Mouse (Mus musculus) subcutaneous adipose tissue, adult 2 months (tissue): ENCODE results near the gene Gm10959. TPM values are rescaled to one million over a fixed set of nuclear protein-coding genes. Genes with fewer than 3 reads are reported as not detected.

Experiments
- polyA plus RNA-seq: library from polyadenylated mRNA; depleted of rRNA; stranded (reverse); fragments of >200 nt; gene quantifications from 2 replicates; pipeline ENCODE4 v1.2.3, GENCODE M21; 2012; ENCODE audit warnings: low replicate concordance; rRNA removed

Gm10959 gene
- not detected in 2 replicates for polyA plus RNA-seq

GRCm38 (mm10) chr3:122919260-122919659, at the start of gene Gm10959:
Gene Gm10959 (minus strand): TSS chr3:122919360.

DNA sequence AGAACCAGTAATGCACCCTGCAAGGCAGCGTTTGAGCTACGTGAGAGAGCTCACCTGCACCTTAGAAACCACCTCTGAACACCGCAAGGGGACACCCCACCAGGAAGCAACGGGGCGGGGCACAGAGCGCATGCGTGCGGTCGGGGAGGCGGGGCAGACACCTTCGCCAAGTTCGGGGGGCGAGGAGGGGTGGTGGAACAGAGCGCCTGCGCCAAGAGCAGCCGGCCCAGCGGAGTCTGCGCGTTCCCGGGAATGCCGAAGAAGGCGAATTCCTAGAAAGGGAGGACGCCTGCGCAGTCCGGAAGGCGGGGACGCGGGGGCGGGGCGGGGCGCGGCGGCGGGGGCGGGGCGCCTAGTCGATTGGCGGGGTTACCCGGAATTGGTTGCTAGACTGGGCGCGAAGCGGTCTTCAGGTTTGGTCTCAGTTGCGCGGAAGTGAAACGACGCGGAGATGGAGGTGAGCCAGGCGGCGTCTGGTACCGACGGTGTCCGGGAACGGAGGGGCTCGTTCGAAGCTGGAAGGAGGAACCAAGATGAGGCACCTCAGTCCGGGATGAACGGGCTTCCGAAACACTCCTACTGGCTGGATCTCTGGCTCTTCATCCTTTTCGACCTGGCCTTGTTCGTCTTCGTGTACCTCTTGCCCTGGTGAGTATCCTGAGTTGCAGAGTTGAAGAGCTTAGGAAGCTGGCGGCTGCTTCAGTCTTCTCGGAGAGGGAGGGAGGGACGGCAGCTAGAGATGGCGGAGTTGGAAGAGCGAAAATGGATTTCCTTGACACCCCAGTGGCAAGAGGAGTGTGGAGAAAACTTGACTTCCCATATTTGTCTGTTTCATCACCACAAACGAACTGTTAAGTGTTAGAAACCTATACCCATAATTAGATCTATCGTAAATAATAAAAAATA, 5.1 kb upstream of the Gm10959 start, which contains the start of gene 1810037I17Rik:
Gene 1810037I17Rik (plus strand): TSS at position 195 of the 906 bp plus-strand sequence.

GRCm38 (mm10) chr3:122894772-122895171, 24.4 kb downstream of the Gm10959 start, which contains the start of gene Fabp2:
Gene Fabp2 (plus strand): TSS chr3:122895072.

Other genes with a start within 250 kb of the Gm10959 start
- gene Pde5a, start 190.4 kb downstream of the Gm10959 start, polyA plus RNA-seq = 2.9 and 20.0 TPM in 2 replicates
- gene Fabp2, start 24.3 kb downstream of the Gm10959 start, polyA plus RNA-seq = not detected in 2 replicates
- 53.2 and 65.7 TPM in 2 replicates for gene 1810037I17Rik, start 4.8 kb upstream of the Gm10959 start, polyA plus RNA-seq
- 2.6 and 4.0 TPM in 2 replicates for gene Usp53, start 65.2 kb upstream of the Gm10959 start, polyA plus RNA-seq
- not detected in 2 replicates for gene Myoz2, start 115.7 kb upstream of the Gm10959 start, polyA plus RNA-seq